ENCODE assay signal across 23 mouse cellular contexts in the genomic region with DNA sequence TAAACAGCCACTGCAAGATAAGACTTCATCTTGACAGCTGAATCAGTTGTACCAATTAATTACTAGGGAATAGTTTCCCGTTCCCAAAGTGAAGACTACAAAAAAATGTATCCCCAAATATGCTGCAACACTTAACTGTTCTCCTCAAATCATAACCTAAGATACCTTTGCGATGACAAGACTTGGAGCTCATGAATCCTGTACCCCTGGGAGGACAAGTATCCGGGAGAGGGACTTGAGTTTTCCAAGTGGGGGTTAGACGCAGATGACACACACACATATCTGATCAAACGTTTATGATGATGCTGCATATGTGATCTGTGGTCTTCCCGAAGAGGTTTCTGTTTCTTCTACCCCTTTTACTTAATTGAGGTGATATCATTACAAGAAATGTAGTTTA.
DNase-seq lines count a peak whose midpoint lies in the region; ATAC-seq and TF ChIP-seq lines count a peak whose summit lies in the region.
"Had no signal": no experiment of that assay in that cellular context is flagged by ENCODE, and none has a peak within 500 bp of the region (broad histone marks: within the 10 kb centered on the region; RNA-seq: fewer than 3 reads in every experiment).

No protein-coding gene starts in this region.

- ATAC-seq in midbrain, postnatal 0 days (ENCODE audit: low FRiP score) = no peak
- no peak for ATAC-seq in forebrain, embryonic 15.5 days (replicated peaks)
- no peak for ATAC-seq in megakaryocyte-erythroid progenitor cell, adult 5-6 weeks (replicated peaks; ENCODE audit: low FRiP score, low TSS enrichment, poor library complexity, severe bottlenecking)
- ATAC-seq: activated CD4-positive, CD25-positive, alpha-beta regulatory T cell, adult 4 months; intestine, postnatal 0 days had no signal

- H3K4me2 ChIP-seq in midbrain, postnatal 0 days (ENCODE audit: low read depth, low read length, poor library complexity, severe bottlenecking) = no peak overlapping the region
- H3K4me2 ChIP-seq in forebrain, embryonic 15.5 days (replicated peaks) = peak overlapping the region; percentile 32
- H3K4me2 ChIP-seq: heart, embryonic 13.5 days; kidney, embryonic 15.5 days had no signal

- H3K9me3 ChIP-seq in midbrain, embryonic 10.5 days (replicated peaks) = no peaks in the 10 kb centered on the region
- no peaks in the 10 kb centered on the region for H3K9me3 ChIP-seq in midbrain, postnatal 0 days (ENCODE audit: low read length)
- no peaks in the 10 kb centered on the region for H3K9me3 ChIP-seq in forebrain, embryonic 15.5 days
- H3K9me3 ChIP-seq: embryonic facial prominence, embryonic 13.5 days; heart, embryonic 13.5 days; kidney, embryonic 15.5 days; limb, embryonic 10.5 days had no signal

- WGBS in midbrain, embryonic 10.5 days = 78% methylated on average over 6 of the region's 6 CpGs
- 56% methylated on average over 6 of the region's 6 CpGs for WGBS in midbrain, postnatal 0 days
- 46% methylated on average over 6 of the region's 6 CpGs for WGBS in forebrain, embryonic 15.5 days

- peak; percentile 12 for DNase-seq in heart, adult 11 months
- no peak for DNase-seq in heart, postnatal 10 days
- no peak for DNase-seq in midbrain, embryonic 10.5 days (ENCODE audit: low spot score)
- no peak for DNase-seq in midbrain, postnatal 0 days (ENCODE audit: low spot score)
- DNase-seq in thymus, adult 18-20 months = no peak
- DNase-seq: adrenal gland, adult 8-10 months; cerebellum, adult 2 months; cerebellum, postnatal 25 days; gastrocnemius, postnatal 25 days; heart, adult 2 months; kidney, postnatal 4 days; layer of hippocampus, adult 9-11 months; lung, postnatal 4 days had no signal

- H3K27me3 ChIP-seq in midbrain, embryonic 10.5 days (ENCODE audit: low read depth, poor library complexity, severe bottlenecking) = no peaks in the 10 kb centered on the region
- H3K27me3 ChIP-seq in midbrain, postnatal 0 days (ENCODE audit: insufficient read depth, low read length) = no peaks in the 10 kb centered on the region
- H3K27me3 ChIP-seq in forebrain, embryonic 15.5 days = no peaks in the 10 kb centered on the region
- H3K27me3 ChIP-seq: embryonic facial prominence, embryonic 13.5 days; heart, embryonic 13.5 days; kidney, embryonic 15.5 days had no signal

- no peak for TF ChIP-seq POLR2A in embryonic fibroblast, embryonic 13.5 days (IDR thresholded peaks at IDR 0.05; ENCODE audit: low read depth, low read length)

- H3K9ac ChIP-seq in midbrain, postnatal 0 days (replicated peaks; ENCODE audit: low read length, poor library complexity, severe bottlenecking) = no peak overlapping the region
- H3K9ac ChIP-seq in forebrain, embryonic 15.5 days (replicated peaks) = 0 out of 2 replicates have a peak overlapping the region, but pooled peaks have one; percentile 20
- H3K9ac ChIP-seq: embryonic facial prominence, embryonic 13.5 days; heart, embryonic 13.5 days; kidney, embryonic 15.5 days had no signal

- no peak for TF ChIP-seq CTCF in midbrain, postnatal 0 days (IDR thresholded peaks at IDR 0.05)
- no peak for TF ChIP-seq CTCF in embryonic fibroblast, embryonic 13.5 days (IDR thresholded peaks at IDR 0.05; ENCODE audit: borderline replicate concordance, insufficient read depth, low read length)

- H3K36me3 ChIP-seq in midbrain, embryonic 10.5 days = no peaks in the 10 kb centered on the region
- H3K36me3 ChIP-seq in midbrain, postnatal 0 days (ENCODE audit: insufficient read depth, low read length) = no peaks in the 10 kb centered on the region
- H3K36me3 ChIP-seq in forebrain, embryonic 15.5 days = no peaks in the 10 kb centered on the region
- H3K36me3 ChIP-seq: embryonic facial prominence, embryonic 13.5 days; heart, embryonic 13.5 days; kidney, embryonic 15.5 days; limb, embryonic 10.5 days had no signal

- peak overlapping the region; percentile 87 for H3K27ac ChIP-seq in midbrain, embryonic 10.5 days (replicated peaks)
- no peak overlapping the region for H3K27ac ChIP-seq in midbrain, postnatal 0 days (ENCODE audit: low read depth, low read length)
- H3K27ac ChIP-seq in embryonic fibroblast, embryonic 13.5 days (ENCODE audit: insufficient read depth, low read length) = peak overlapping the region; percentile 47; the same call in 1 of the 2 replicates
- H3K27ac ChIP-seq in forebrain, embryonic 15.5 days (replicated peaks) = peak overlapping the region; percentile 90
- H3K27ac ChIP-seq: heart, adult 2 months; heart, embryonic 13.5 days; kidney, embryonic 15.5 days; limb, embryonic 10.5 days; stomach, postnatal 0 days had no signal

- H3K4me1 ChIP-seq in midbrain, embryonic 10.5 days = peaks cover 58% of the 10 kb centered on the region
- peaks cover 4% of the 10 kb centered on the region; the same call in 1 of the 2 replicates for H3K4me1 ChIP-seq in midbrain, postnatal 0 days (ENCODE audit: insufficient read depth, low read length)
- 0 out of 2 replicates have a peak, but pooled peaks cover 3% of the 10 kb centered on the region for H3K4me1 ChIP-seq in embryonic fibroblast, embryonic 13.5 days (ENCODE audit: control insufficient read depth, insufficient read depth, low read length)
- H3K4me1 ChIP-seq in forebrain, embryonic 15.5 days = peaks cover 47% of the 10 kb centered on the region

- intact Hi-C loops in heart, postnatal 10 days (cut with DNase I) = no loop called here

- no peak overlapping the region for H3K4me3 ChIP-seq in midbrain, embryonic 10.5 days
- no peak overlapping the region for H3K4me3 ChIP-seq in midbrain, postnatal 0 days (ENCODE audit: low read depth, low read length)
- H3K4me3 ChIP-seq in embryonic fibroblast, embryonic 13.5 days (ENCODE audit: insufficient read depth, low read length) = no peak overlapping the region
- no peak overlapping the region for H3K4me3 ChIP-seq in forebrain, embryonic 15.5 days
- H3K4me3 ChIP-seq: embryonic facial prominence, embryonic 13.5 days; heart, adult 2 months; heart, embryonic 13.5 days; kidney, embryonic 15.5 days; limb, embryonic 10.5 days had no signal
